Mouse (Mus musculus): ENCODE data around the gene Rad9a.
"Not testable (repeated sequence)": the region's sequence is repeated elsewhere in the genome, so short reads cannot be mapped to it uniquely, and the experiment has no call there.

Gene Rad9a

GRCm38 (mm10) chr19:4201291-4201909, at the start of gene Rad9a:
Gene Rad9a, minus strand, starts transcription at chr19:4201662.
- ATAC-seq (ENCODE audit: low TSS enrichment) = peak; percentile 42

GRCm38 (mm10) chr19:4248683-4249082, 47.2 kb upstream of the Rad9a start:
- ATAC-seq (ENCODE audit: low TSS enrichment) = not testable (repeated sequence)

DNA sequence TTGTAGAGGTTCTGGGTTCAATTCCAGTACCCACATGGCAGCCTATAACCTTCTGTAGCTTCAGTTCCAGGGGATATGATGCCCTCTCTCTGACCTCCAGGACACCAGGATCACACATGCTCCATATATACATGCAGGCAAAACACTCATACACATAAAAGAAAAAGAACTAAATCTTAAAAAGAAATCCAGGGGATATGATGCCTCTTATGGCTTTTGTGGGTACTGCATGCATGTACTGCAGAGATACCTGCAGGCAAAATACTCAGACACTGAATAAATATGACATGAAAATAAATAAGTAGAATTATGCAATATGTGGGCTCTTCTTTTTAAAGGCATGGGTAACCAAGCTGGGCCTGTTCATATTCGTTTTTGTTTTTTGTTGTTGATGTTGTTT, 45.5 kb upstream of the Rad9a start:
- ATAC-seq (ENCODE audit: low TSS enrichment) = no peak

GRCm38 (mm10) chr19:4244775-4245174, 43.3 kb upstream of the Rad9a start:
- no peak for ATAC-seq (ENCODE audit: low TSS enrichment)

- ATAC-seq (ENCODE audit: low TSS enrichment) = no peak
Observed at GRCm38 (mm10) chr19:4242416-4242815, 41.0 kb upstream of the Rad9a start.

GRCm38 (mm10) chr19:4240247-4240668, 38.8 kb upstream of the Rad9a start:
- no peak for ATAC-seq (ENCODE audit: low TSS enrichment)

DNA sequence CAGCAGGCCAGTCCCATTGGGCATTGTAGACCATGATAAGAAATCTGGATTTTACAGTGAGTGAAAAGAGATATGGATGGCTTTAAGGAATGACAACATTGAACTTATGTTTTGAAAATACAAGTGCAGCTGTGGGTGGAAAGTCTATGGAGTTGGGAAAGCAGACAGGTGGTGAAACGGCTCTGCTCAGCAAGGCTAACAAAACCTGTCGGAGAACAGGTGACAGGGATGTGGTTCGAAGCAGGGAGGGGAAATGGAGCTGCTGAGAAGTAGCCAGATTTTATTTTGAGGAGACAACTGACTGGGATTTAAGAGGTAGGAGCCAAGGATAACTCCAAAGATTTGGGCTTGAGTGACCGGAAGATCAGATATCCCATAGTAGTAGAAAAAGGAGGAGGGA, 33.1 kb upstream of the Rad9a start:
- no peak for ATAC-seq (ENCODE audit: low TSS enrichment)

GRCm38 (mm10) chr19:4232651-4233050, 31.2 kb upstream of the Rad9a start:
- no peak for ATAC-seq (ENCODE audit: low TSS enrichment)

DNA sequence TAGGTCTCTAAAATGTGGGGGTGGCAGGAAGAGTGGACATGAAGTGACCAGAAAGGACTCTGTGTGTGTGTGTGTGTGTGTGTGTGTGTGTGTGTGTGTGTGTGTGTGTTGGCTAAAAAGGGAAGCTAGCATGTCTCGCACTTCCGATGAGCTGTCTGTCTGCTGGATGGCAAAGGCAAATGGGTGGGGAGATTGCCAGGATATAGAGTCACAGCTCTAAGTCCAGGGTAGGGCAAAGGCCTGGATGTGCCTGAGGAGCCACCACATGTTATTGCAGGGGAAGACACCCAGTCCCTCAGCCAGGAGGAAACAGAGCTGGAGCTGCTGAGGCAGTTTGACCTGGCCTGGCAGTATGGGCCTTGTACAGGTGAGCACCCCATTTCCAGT, 30.7 kb upstream of the Rad9a start:
- ATAC-seq (ENCODE audit: low TSS enrichment) = no peak

DNA sequence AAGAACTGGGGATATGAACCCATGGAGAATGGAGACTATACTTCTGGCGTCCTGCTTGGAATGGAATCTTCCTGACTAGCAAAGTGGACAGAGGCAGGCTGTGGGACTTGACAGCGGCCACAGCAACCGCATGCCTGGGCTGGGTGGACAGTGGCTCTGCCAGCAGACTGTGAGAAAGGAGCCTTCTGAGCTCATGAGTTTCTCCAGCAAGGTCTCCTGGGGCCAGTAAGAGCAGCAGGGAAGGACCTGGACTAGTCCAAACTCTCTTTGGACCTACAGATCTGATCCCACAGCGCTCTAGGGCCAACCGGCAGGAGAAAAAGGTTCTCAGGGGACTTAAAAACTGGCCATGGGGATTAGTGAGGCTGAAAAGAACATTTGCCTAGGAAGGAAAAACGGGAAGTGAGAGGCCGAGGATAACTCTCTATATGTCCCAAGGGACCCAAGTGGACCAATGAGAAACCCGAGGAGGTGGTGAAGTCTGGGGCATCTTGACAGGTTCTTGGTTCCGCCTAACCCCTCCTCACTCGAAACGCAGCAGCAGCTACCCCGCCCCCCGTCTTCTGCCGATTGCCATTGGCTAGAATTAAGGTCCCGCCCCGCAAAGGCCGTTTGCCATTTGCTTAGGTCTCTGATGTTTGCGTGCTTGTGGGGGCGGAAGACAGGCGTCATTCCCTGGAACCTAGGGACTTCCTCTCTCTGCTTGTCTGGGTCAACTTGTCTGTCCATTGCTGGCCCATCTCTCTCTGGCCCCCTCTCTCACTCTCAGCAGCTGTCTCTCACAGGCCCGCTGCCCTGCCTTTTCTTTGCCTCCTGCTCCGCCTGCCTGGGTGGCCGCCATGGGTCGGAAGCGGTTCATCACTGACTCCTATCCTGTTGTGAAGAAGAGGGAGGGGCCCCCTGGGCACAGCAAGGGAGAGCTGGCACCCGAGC, 30.1 kb upstream of the Rad9a start, which contains the start of gene Pold4:
Pold4 (plus strand) TSS at position 647 of the 933 bp plus-strand sequence.
- ATAC-seq (ENCODE audit: low TSS enrichment) = peak; percentile 86

DNA sequence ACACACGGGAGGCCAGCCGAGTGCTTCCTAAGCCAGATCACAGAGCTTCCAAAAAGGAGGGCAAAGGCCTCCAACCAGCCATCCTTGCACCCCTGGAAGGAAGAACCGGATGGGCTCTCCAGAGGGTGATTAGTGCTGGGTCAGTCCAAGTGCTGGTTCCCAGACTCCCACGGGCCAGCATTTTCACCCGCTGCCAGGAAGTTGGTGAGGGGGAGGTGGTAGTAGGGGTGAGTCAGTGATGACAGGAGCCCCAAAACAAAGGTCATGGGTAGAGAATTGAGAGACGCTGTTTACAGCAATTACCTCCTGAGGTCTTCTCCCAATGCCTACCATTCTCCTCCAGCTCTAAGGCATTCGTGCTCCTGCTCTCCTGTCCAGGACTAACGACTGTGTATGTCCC, 29.0 kb upstream of the Rad9a start:
- ATAC-seq (ENCODE audit: low TSS enrichment) = no peak

DNA sequence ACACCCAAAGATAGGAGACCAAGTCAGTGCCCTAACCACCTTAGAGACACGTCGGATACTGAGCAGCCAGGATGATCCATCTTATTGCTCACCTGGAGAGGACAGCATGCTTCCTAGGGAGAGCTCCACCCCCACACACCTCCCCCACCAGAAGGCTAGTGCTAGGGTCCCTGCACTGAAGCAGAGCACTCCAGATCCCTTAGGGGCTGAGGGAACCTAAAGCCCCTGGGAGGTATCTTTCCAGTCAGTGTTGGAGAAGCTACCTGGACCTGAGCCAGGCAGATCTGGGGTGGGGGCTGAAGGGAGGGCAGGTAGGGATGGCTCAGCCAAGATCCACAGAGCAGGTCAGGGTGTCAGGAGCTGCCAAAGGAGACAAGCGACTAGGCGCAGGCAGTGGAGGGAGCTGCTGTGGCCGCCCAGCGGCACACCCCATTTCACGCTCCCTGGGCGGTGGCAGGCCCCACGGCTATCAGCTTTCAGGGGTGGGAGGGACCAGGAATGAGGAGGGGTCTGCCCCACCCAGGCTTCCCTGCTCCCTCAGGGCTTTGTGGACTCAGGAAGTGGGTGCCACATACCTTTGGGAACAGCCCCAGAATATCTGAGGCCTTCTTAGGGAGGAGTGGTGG, 28.1 kb upstream of the Rad9a start:
- no peak for ATAC-seq (ENCODE audit: low TSS enrichment)

DNA sequence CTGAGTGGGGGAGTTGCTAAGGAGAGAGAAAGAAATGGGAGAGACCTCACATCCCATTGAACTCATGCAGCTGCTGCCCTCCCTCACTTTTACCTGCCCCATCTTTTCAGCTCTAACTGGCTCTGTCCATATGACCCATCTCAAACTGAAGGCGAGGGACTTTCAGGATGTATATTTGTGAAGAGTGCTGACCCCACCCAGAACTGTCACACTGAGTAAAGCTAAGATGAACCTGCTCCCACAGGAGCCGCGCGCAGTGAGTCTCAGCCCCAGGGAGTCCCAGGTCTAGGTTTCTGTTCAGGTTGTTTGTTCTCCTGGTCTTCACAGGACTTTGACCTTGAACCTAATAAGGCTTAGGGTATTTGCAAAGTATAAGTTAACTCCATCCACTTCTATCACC, 27.4 kb upstream of the Rad9a start:
- no peak for ATAC-seq (ENCODE audit: low TSS enrichment)

DNA sequence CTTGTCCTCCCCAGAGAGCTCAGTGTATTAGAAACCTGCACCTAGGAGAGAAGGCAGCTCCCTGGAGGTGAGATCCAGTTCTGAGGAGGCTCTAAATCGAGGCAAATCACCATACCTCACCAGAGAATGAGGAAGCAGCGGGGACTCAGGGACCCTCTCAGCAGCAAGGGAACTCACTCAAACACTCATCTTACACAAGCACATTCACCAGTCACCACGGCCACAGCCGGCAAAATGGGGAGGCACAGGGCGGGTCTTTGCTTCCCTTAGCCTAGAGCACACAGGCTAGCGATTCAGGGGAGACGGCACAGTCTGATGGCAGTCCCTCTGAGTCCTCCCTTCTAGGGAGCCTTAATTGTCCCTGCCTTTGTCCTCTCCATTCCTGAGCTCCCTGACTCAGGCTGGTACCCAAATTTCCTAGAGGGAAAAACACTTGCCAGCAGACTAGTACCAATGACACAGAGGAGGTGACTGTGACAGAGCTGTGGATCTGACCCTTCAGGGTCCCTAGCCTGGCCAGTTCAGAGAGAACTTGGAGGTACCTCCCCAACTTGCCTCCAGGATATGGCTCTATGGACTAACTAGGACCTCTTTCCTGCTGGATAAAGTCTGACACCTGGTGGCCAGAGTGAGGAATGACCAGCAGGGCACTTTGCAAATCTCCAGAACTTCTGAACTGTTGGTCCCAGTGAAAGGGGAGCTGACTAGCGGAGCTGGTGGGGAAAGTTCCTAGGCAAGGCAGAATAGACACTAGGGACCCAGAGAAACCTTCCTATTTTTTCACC, 26.6 kb upstream of the Rad9a start:
- 0 out of 2 replicates have a peak, but pooled peaks have one; percentile 35 for ATAC-seq (ENCODE audit: low TSS enrichment)

GRCm38 (mm10) chr19:4227446-4227845, 26.0 kb upstream of the Rad9a start:
- no peak for ATAC-seq (ENCODE audit: low TSS enrichment)

GRCm38 (mm10) chr19:4226779-4227178, 25.3 kb upstream of the Rad9a start:
- no peak for ATAC-seq (ENCODE audit: low TSS enrichment)

- no peak for ATAC-seq (ENCODE audit: low TSS enrichment)
Observed at GRCm38 (mm10) chr19:4222165-4222564, 20.7 kb upstream of the Rad9a start.

DNA sequence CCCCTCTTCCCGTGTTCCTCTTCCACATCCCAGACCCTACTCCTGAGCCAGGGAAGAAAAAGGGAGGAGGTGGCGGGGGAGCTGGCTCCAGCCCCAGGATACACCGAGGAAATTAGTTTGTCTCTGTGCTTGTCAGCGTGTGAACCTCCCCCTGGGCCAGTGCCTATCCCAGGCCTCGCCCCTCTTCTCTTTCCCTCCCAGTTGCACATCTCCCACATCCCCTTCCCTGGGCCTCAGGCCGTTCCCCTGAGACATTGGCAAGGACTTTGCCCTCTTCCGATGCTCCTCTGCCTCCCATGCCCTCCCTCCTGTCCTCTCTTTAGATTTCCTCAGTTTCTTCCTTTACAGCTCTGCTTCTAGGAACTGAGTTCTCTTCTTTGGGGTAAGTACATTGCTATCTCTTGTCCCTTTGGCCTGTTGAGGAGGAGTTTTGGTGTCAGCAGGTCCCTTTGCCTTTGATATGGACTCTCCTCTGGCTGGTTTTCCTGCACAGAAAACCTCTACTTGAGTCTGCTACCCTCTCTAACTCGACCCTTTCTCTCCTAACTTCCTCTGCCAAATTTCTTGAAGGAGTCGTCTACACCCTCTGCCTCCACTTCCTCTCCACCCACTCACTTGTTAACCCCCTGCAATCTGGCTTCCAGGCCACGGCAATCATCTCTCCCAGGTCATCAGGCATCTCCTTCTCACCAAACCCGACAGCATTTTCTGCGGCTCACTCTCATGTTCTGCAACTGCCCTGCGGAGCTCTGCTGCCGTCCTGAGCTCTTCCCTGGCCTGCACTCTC, 19.7 kb upstream of the Rad9a start:
- ATAC-seq (ENCODE audit: low TSS enrichment) = no peak

DNA sequence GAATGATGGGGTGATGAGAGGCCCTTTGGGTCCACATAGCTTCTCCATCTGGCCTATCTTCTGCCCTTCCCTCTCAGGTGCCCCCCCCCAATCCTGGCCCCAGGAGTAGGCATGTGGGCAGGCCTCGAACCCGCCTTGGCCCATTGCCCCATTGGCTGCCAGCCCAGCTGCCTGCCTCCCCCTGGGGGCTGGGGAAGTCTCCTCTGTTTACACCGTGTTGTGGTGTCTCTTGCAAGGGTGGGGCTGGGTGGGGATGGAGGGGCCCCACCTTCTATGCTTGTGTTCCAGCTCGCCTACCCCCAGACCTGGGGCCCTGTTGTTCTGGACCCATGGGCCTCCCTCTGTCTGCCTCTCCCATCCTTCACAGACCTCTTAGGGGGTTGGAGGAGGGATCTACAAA, 19.0 kb upstream of the Rad9a start:
- no peak for ATAC-seq (ENCODE audit: low TSS enrichment)

- no peak for ATAC-seq (ENCODE audit: low TSS enrichment)
Observed at GRCm38 (mm10) chr19:4219943-4220342, 18.5 kb upstream of the Rad9a start.

GRCm38 (mm10) chr19:4218784-4219183, 17.3 kb upstream of the Rad9a start:
- no peak for ATAC-seq (ENCODE audit: low TSS enrichment)
